Mouse (Mus musculus): Measurements from ENCODE around the gene Cpt1b.

Cpt1b gene

GRCm38 (mm10) chr15:89378831-89379401, 46.7 kb downstream of the Cpt1b start, which contains the start of gene Odf3b:
Gene Odf3b (minus strand): TSS chr15:89379282.
- DNase-seq: peak; percentile 72 to 76

GRCm38 (mm10) chr15:89377938-89378828, 47.5 kb downstream of the Cpt1b start:
- DNase-seq: no peak

- DNase-seq: no peak
Observed at GRCm38 (mm10) chr15:89377362-89377761, 48.3 kb downstream of the Cpt1b start.

- DNase-seq: no peak
Observed at GRCm38 (mm10) chr15:89376957-89377356, 48.7 kb downstream of the Cpt1b start, which contains the start of gene Tymp. Gene Tymp (minus strand): TSS chr15:89377039.

GRCm38 (mm10) chr15:89376040-89376439, 49.6 kb downstream of the Cpt1b start:
- DNase-seq: no peak

GRCm38 (mm10) chr15:89374801-89375534, 50.7 kb downstream of the Cpt1b start:
- DNase-seq: no peak

- DNase-seq: no peak
Observed at GRCm38 (mm10) chr15:89374340-89374739, 51.3 kb downstream of the Cpt1b start.

GRCm38 (mm10) chr15:89373762-89374248, 51.9 kb downstream of the Cpt1b start, which contains the start of gene Sco2:
Gene Sco2 (minus strand): TSS chr15:89373846.
- DNase-seq: peak; percentile 99 to 100

- DNase-seq: peak; percentile 89
Observed at GRCm38 (mm10) chr15:89373027-89373761, 52.5 kb downstream of the Cpt1b start.

- peak in 1 of 2 experiments; percentile 44 for DNase-seq
Observed at GRCm38 (mm10) chr15:89372536-89372935, 53.1 kb downstream of the Cpt1b start.

- DNase-seq: no peak
Observed at GRCm38 (mm10) chr15:89372068-89372467, 53.6 kb downstream of the Cpt1b start.
